Mouse (Mus musculus) kidney, adult 8-10 months (tissue): ENCODE results near the gene Adcy1.

Source experiments
- DNase-seq, 2 experiments: peaks; one replicate each; pipeline ENCODE4 v3.0.0; 2022

Adcy1 gene

GRCm38 (mm10) chr11:7063001-7063584 lies at the start of gene Adcy1:
Gene Adcy1, plus strand, starts transcription at chr11:7063489.
- DNase-seq, result no peak

- no peak for DNase-seq
These were observed 46.4 kb upstream of the Adcy1 start for GRCm38 (mm10) chr11:7016907-7017306.

GRCm38 (mm10) chr11:7018078-7018477 lies 45.2 kb upstream of the Adcy1 start:
- DNase-seq, result no peak

- no peak for DNase-seq
These were observed 44.2 kb upstream of the Adcy1 start for GRCm38 (mm10) chr11:7019006-7019525.

GRCm38 (mm10) chr11:7033063-7033462 lies 30.2 kb upstream of the Adcy1 start:
- peak in 1 of 2 experiments; percentile 9 for DNase-seq

GRCm38 (mm10) chr11:7039722-7040121 lies 23.6 kb upstream of the Adcy1 start:
- DNase-seq, result no peak

GRCm38 (mm10) chr11:7040801-7041200 lies 22.5 kb upstream of the Adcy1 start:
- no peak for DNase-seq

GRCm38 (mm10) chr11:7047176-7047575 lies 16.1 kb upstream of the Adcy1 start:
- no peak for DNase-seq

- DNase-seq, result no peak
These were observed 15.7 kb upstream of the Adcy1 start for GRCm38 (mm10) chr11:7047584-7047983.

- no peak for DNase-seq
These were observed 9.6 kb upstream of the Adcy1 start for GRCm38 (mm10) chr11:7053710-7054109.

- no peak for DNase-seq
These were observed 8.5 kb upstream of the Adcy1 start for GRCm38 (mm10) chr11:7054662-7055265.

- DNase-seq, result no peak
These were observed 7.8 kb upstream of the Adcy1 start for GRCm38 (mm10) chr11:7055455-7056017.

GRCm38 (mm10) chr11:7056121-7056520 lies 7.2 kb upstream of the Adcy1 start:
- no peak for DNase-seq

- no peak for DNase-seq
These were observed 5.5 kb upstream of the Adcy1 start for GRCm38 (mm10) chr11:7057781-7058180.

- DNase-seq, result no peak
These were observed 1.3 kb upstream of the Adcy1 start for GRCm38 (mm10) chr11:7061961-7062360.

GRCm38 (mm10) chr11:7062566-7062965 lies 723 bp upstream of the Adcy1 start:
- no peak for DNase-seq

- DNase-seq, result peak in 1 of 2 experiments; percentile 18
These were observed 485 bp downstream of the Adcy1 start for GRCm38 (mm10) chr11:7063681-7064267.

- DNase-seq, result no peak
These were observed 1.3 kb downstream of the Adcy1 start for GRCm38 (mm10) chr11:7064484-7065185.

GRCm38 (mm10) chr11:7065388-7065787 lies 2.1 kb downstream of the Adcy1 start:
- DNase-seq, result no peak

- DNase-seq, result no peak
These were observed 2.6 kb downstream of the Adcy1 start for GRCm38 (mm10) chr11:7065876-7066275.

GRCm38 (mm10) chr11:7067263-7067662 lies 4.0 kb downstream of the Adcy1 start:
- DNase-seq, result no peak

GRCm38 (mm10) chr11:7068479-7069235 lies 5.4 kb downstream of the Adcy1 start:
- no peak for DNase-seq

- DNase-seq, result no peak
These were observed 6.5 kb downstream of the Adcy1 start for GRCm38 (mm10) chr11:7069762-7070161.
